Mouse (Mus musculus) heart, embryonic 10.5 days (tissue): ENCODE results near the gene Gm6377. TPM values are rescaled to one million over a fixed set of nuclear protein-coding genes. Genes with fewer than 3 reads are reported as not detected.

Source experiments
- DNase-seq: peaks from one replicate; pipeline ENCODE4 v3.0.0-alpha.2; 2017; ENCODE audit warnings: low spot score
- H3K27ac ChIP-seq: fragments of 300-500 bp; sonication (generic); 2 replicates; pipeline ENCODE4 v1.5.1; 2016; ENCODE audit warnings: mild to moderate bottlenecking
- H3K27me3 ChIP-seq: fragments of 300-500 bp; sonication (generic); 2 replicates; pipeline ENCODE4 v1.6.1; 2016; ENCODE audit warnings: mild to moderate bottlenecking; ENCODE audit not compliant: poor library complexity, insufficient read depth, severe bottlenecking
- H3K36me3 ChIP-seq: fragments of 300-500 bp; sonication (generic); 2 replicates; pipeline ENCODE4 v1.6.1; 2016; ENCODE audit warnings: mild to moderate bottlenecking, moderate library complexity
- H3K4me1 ChIP-seq: fragments of 300-500 bp; sonication (generic); 2 replicates; pipeline ENCODE4 v1.6.1; 2016; ENCODE audit warnings: mild to moderate bottlenecking
- H3K4me3 ChIP-seq: fragments of 300-500 bp; sonication (generic); 2 replicates; pipeline ENCODE4 v1.5.1; 2016; ENCODE audit warnings: mild to moderate bottlenecking, moderate library complexity
- H3K9me3 ChIP-seq: fragments of 300-500 bp; sonication (generic); 2 replicates; pipeline ENCODE4 v1.6.1; 2016; ENCODE audit warnings: mild to moderate bottlenecking, moderate library complexity
- WGBS: fragments of 180-500 bp; shearing (Covaris S2); methylation state at CpG from one replicate; pipeline ENCODE4 v1.1.7; 2016; 5-methylcytosine and 5-hydroxymethylcytosine counted together
- polyA plus RNA-seq: library from polyadenylated mRNA; unstranded; fragments of >200 nt; fragmentation: Nextera tagmentation; extraction: Ambion mirVana; gene quantifications from 2 replicates; pipeline ENCODE4 v1.2.1, GENCODE M21; 2016

Gene Gm6377
- 0.06 TPM in 1 of 2 replicates, not detected in the other for polyA plus RNA-seq

DNA sequence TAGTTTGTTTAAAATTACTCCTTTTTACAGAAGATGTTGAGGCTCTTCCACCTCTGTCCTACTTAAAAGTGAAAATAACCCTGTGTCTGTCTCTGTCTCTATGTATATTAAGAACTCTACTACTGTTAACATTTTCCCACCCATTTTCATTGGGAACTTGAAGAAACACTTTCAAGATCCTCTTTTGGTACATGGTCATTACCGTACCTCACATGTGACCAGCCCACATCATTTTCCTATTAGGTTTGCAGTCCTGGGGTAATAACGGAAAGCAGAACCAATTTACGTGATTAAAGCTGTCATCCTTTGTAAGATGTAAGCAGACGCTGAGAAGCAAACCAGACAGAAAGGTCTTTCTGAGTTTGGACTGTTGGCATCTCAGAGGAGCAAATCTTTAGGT is at the start of gene Gm6377:
Gene Gm6377, plus strand, starts transcription at position 289 of the 400 bp plus-strand sequence.
- 70% methylated on average over 4 of the region's 4 CpGs for WGBS
- Histone ChIP-seq H3K27ac (no peak within 1 kb of the TSS), H3K9me3 (no peaks in the 10 kb centered on the region), H3K4me3 (no peak within 1 kb of the TSS), H3K36me3 (no peaks in the 10 kb centered on the region), H3K4me1 (no peaks in the 10 kb centered on the region), H3K27me3 (no peaks in the 10 kb centered on the region)
- DNase-seq: no peak

- Histone ChIP-seq H3K27ac (no peak overlapping the region), H3K9me3 (no peaks in the 10 kb centered on the region), H3K27me3 (no peaks in the 10 kb centered on the region), H3K4me3 (no peak overlapping the region), H3K4me1 (no peaks in the 10 kb centered on the region), H3K36me3 (no peaks in the 10 kb centered on the region)
- 90% methylated on average over 3 of the region's 3 CpGs for WGBS
- DNase-seq: no peak
Observed at GRCm38 (mm10) chrX:109147108-109147507, 49.4 kb upstream of the Gm6377 start.

- H3K27ac ChIP-seq: no peak overlapping the region
- H3K4me1 ChIP-seq: no peaks in the 10 kb centered on the region
Observed at GRCm38 (mm10) chrX:109151228-109151627, 45.3 kb upstream of the Gm6377 start.

GRCm38 (mm10) chrX:109160326-109160725 is 36.2 kb upstream of the Gm6377 start:
- no peak overlapping the region for H3K4me3 ChIP-seq
- H3K36me3 ChIP-seq: no peaks in the 10 kb centered on the region
- no peak overlapping the region for H3K27ac ChIP-seq
- H3K27me3 ChIP-seq: no peaks in the 10 kb centered on the region
- no peaks in the 10 kb centered on the region for H3K9me3 ChIP-seq
- no peaks in the 10 kb centered on the region for H3K4me1 ChIP-seq
- DNase-seq: no peak
- 74% methylated on average over 1 of the region's 1 CpGs for WGBS

More at GRCm38 (mm10) chrX:109151228-109151627, 45.3 kb upstream of the Gm6377 start:
- Histone ChIP-seq H3K36me3 (no peaks in the 10 kb centered on the region), H3K27me3 (no peaks in the 10 kb centered on the region), H3K4me3 (no peak overlapping the region), H3K9me3 (no peaks in the 10 kb centered on the region)
- no peak for DNase-seq
- 88% methylated on average over 2 of the region's 2 CpGs for WGBS

GRCm38 (mm10) chrX:109160901-109161300 is 35.7 kb upstream of the Gm6377 start:
- DNase-seq: no peak
- Histone ChIP-seq H3K4me1 (no peaks in the 10 kb centered on the region), H3K9me3 (no peaks in the 10 kb centered on the region), H3K27me3 (no peaks in the 10 kb centered on the region), H3K27ac (no peak overlapping the region), H3K4me3 (no peak overlapping the region), H3K36me3 (no peaks in the 10 kb centered on the region)
- 70% methylated on average over 4 of the region's 4 CpGs for WGBS

DNA sequence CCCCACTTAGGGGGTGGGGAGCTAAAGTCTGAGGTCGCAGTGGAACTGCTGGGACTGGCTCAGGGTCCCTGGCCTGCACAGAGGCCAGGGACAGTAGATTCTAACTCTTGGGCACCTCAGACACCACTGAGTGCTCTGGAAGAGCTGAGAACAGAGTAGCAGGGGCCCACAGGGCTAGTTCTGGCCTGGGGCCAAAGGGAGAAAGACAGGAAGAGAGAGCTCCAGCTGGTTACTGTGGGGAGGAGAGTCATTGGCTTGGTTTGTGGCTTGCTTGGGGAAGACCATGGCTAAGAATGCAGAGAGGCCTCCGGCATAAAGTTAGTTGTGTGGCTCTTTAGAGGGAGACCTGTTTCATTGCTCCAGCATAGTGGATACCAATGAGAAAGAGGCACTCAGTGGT is 21.5 kb upstream of the Gm6377 start:
- Histone ChIP-seq H3K4me3 (no peak overlapping the region), H3K27me3 (no peaks in the 10 kb centered on the region), H3K27ac (no peak overlapping the region), H3K9me3 (no peaks in the 10 kb centered on the region), H3K4me1 (no peaks in the 10 kb centered on the region), H3K36me3 (no peaks in the 10 kb centered on the region)
- WGBS: 74% methylated on average over 2 of the region's 2 CpGs
- DNase-seq: no peak

GRCm38 (mm10) chrX:109175470-109175869 is 21.1 kb upstream of the Gm6377 start:
- H3K4me1 ChIP-seq: no peaks in the 10 kb centered on the region
- H3K9me3 ChIP-seq: no peaks in the 10 kb centered on the region
- no peaks in the 10 kb centered on the region for H3K27me3 ChIP-seq
- no peak for DNase-seq
- H3K4me3 ChIP-seq: no peak overlapping the region
- no peak overlapping the region for H3K27ac ChIP-seq
- no peaks in the 10 kb centered on the region for H3K36me3 ChIP-seq
- 42% methylated on average over 3 of the region's 3 CpGs for WGBS

- H3K4me3 ChIP-seq: no peak overlapping the region
- no peak for DNase-seq
- no peak overlapping the region for H3K27ac ChIP-seq
- no peaks in the 10 kb centered on the region for H3K4me1 ChIP-seq
- no peaks in the 10 kb centered on the region for H3K9me3 ChIP-seq
- no peaks in the 10 kb centered on the region for H3K36me3 ChIP-seq
- H3K27me3 ChIP-seq: no peaks in the 10 kb centered on the region
- WGBS: 59% methylated on average over 4 of the region's 4 CpGs
Observed at GRCm38 (mm10) chrX:109184706-109185478, 11.7 kb upstream of the Gm6377 start.

- H3K4me3 ChIP-seq: no peak overlapping the region
- DNase-seq: no peak
- no peaks in the 10 kb centered on the region for H3K9me3 ChIP-seq
- no peaks in the 10 kb centered on the region for H3K4me1 ChIP-seq
- WGBS: 79% methylated on average over 4 of the region's 4 CpGs
- H3K27me3 ChIP-seq: no peaks in the 10 kb centered on the region
- no peak overlapping the region for H3K27ac ChIP-seq
- H3K36me3 ChIP-seq: no peaks in the 10 kb centered on the region
Observed at GRCm38 (mm10) chrX:109189607-109190006, 6.9 kb upstream of the Gm6377 start.

GRCm38 (mm10) chrX:109190969-109191368 is 5.6 kb upstream of the Gm6377 start:
- 66% methylated on average over 4 of the region's 4 CpGs for WGBS
- DNase-seq: no peak
- no peak overlapping the region for H3K27ac ChIP-seq

GRCm38 (mm10) chrX:109191436-109191835 is 5.1 kb upstream of the Gm6377 start:
- DNase-seq: no peak
- no peaks in the 10 kb centered on the region for H3K27me3 ChIP-seq
- no peaks in the 10 kb centered on the region for H3K4me1 ChIP-seq
- H3K4me3 ChIP-seq: no peak overlapping the region
- no peaks in the 10 kb centered on the region for H3K9me3 ChIP-seq
- WGBS: 63% methylated on average over 4 of the region's 4 CpGs
- no peaks in the 10 kb centered on the region for H3K36me3 ChIP-seq
- H3K27ac ChIP-seq: no peak overlapping the region

More at GRCm38 (mm10) chrX:109190969-109191368, 5.6 kb upstream of the Gm6377 start:
- Histone ChIP-seq H3K9me3 (no peaks in the 10 kb centered on the region), H3K4me3 (no peak overlapping the region), H3K4me1 (no peaks in the 10 kb centered on the region), H3K36me3 (no peaks in the 10 kb centered on the region), H3K27me3 (no peaks in the 10 kb centered on the region)

DNA sequence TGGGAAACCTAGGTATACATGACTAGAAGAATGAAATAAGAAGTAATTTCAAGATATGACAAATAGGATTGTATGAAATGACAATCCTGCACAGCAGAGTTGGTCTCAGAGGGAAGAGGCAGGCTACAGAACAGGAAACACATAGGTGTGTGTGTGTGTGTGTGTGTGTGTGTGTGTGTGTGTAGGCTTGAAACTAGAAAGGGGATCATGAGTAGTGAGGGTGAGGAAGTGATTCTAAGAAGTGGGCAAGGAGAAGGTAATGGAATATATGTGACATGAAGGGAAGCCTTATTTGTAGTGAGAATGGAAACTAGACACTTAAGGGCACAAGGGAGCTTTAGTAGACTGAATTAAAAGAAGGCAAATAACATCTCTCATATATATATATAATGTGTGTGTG is 11.3 kb downstream of the Gm6377 start:
- H3K4me3 ChIP-seq: no peak overlapping the region
- no peaks in the 10 kb centered on the region for H3K9me3 ChIP-seq
- no peak for DNase-seq
- no peaks in the 10 kb centered on the region for H3K27me3 ChIP-seq
- no peaks in the 10 kb centered on the region for H3K4me1 ChIP-seq
- H3K36me3 ChIP-seq: no peaks in the 10 kb centered on the region
- H3K27ac ChIP-seq: no peak overlapping the region

- no peak overlapping the region for H3K4me3 ChIP-seq
- no peaks in the 10 kb centered on the region for H3K36me3 ChIP-seq
- no peaks in the 10 kb centered on the region for H3K4me1 ChIP-seq
- no peaks in the 10 kb centered on the region for H3K27me3 ChIP-seq
- WGBS: 90% methylated on average over 1 of the region's 1 CpGs
- DNase-seq: no peak
- H3K27ac ChIP-seq: no peak overlapping the region
- H3K9me3 ChIP-seq: no peaks in the 10 kb centered on the region
Observed at GRCm38 (mm10) chrX:109228720-109229119, 32.2 kb downstream of the Gm6377 start.
